Mouse (Mus musculus): Measurements from ENCODE around the gene Steap3.

The Steap3 gene

DNA sequence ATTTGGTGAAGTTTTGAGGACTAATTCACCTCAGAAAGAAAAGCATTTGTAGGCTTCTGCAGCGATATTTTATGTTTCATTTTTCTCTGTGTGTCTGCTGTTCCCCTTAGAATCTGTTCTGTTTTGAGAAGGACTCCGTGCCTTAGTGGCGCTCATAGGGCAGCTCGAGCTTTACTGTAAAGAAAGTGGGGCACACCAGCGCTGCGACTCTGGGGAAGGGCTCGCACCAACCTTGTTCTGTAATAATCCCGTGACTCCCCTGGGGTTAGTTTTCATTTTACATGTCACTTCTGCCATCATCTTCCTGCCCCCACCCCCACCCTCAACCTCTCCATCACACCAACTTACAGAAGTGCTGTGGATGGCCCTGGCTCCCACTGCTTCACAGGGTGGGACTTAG, 95.4 kb downstream of the Steap3 start:
- in situ Hi-C loops (cut with MboI; ENCODE audit: low pct_unique_long_range_greater_than_20kb in 1 of 2, low sequenced_read_pairs in 2 of 2, unreplicated experiment in 1 of 2): loop anchor here in 1 of 2 experiments (25.0 kb wide), 1 partner anchor 360 kb away; no protein-coding TSS in a partner anchor

- in situ Hi-C loops (cut with MboI; ENCODE audit: low pct_unique_long_range_greater_than_20kb in 1 of 2, low sequenced_read_pairs in 2 of 2, unreplicated experiment in 1 of 2): loop anchor here in 1 of 2 experiments (25.0 kb wide), 1 partner anchor 361 kb away; no protein-coding TSS in a partner anchor
Measured at GRCm38 (mm10) chr1:120176313-120176712, 96.2 kb downstream of the Steap3 start.

DNA sequence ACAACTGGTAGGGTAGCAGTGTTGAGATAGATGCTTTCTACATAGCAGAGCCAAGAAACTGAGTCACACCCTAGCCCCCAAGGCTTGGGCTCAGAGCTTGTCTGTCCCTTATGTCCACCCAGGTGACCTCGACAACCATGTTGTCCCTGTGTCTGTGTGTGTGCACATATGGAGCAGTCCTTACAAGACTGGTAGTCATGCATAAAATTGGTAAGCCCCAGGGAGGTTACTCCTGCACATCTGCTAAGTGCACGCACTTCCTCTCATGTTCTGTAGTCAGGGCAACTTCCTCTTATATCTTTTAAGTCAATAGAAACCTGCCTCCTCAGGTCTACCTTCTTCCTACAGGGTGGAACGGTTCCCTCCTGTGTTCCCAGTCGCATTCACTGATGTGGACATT, 97.5 kb downstream of the Steap3 start:
- in situ Hi-C loops (cut with MboI; ENCODE audit: low pct_unique_long_range_greater_than_20kb in 1 of 2, low sequenced_read_pairs in 2 of 2, unreplicated experiment in 1 of 2): loop anchor here in 1 of 2 experiments (25.0 kb wide), 1 partner anchor 362 kb away; no protein-coding TSS in a partner anchor

GRCm38 (mm10) chr1:120171819-120172521, 100.5 kb downstream of the Steap3 start:
- in situ Hi-C loops (cut with MboI; ENCODE audit: low pct_unique_long_range_greater_than_20kb in 1 of 2, low sequenced_read_pairs in 2 of 2, unreplicated experiment in 1 of 2): no loop called here

- in situ Hi-C loops (cut with MboI; ENCODE audit: low pct_unique_long_range_greater_than_20kb in 1 of 2, low sequenced_read_pairs in 2 of 2, unreplicated experiment in 1 of 2): no loop called here
Measured at GRCm38 (mm10) chr1:120170307-120170706, 102.2 kb downstream of the Steap3 start.

GRCm38 (mm10) chr1:120168674-120169073, 103.8 kb downstream of the Steap3 start:
- in situ Hi-C loops (cut with MboI; ENCODE audit: low pct_unique_long_range_greater_than_20kb in 1 of 2, low sequenced_read_pairs in 2 of 2, unreplicated experiment in 1 of 2): no loop called here

- in situ Hi-C loops (cut with MboI; ENCODE audit: low pct_unique_long_range_greater_than_20kb in 1 of 2, low sequenced_read_pairs in 2 of 2, unreplicated experiment in 1 of 2): no loop called here
Measured at GRCm38 (mm10) chr1:120168016-120168415, 104.5 kb downstream of the Steap3 start.

GRCm38 (mm10) chr1:120162616-120163015, 109.9 kb downstream of the Steap3 start:
- in situ Hi-C loops (cut with MboI; ENCODE audit: low pct_unique_long_range_greater_than_20kb in 1 of 2, low sequenced_read_pairs in 2 of 2, unreplicated experiment in 1 of 2): no loop called here

DNA sequence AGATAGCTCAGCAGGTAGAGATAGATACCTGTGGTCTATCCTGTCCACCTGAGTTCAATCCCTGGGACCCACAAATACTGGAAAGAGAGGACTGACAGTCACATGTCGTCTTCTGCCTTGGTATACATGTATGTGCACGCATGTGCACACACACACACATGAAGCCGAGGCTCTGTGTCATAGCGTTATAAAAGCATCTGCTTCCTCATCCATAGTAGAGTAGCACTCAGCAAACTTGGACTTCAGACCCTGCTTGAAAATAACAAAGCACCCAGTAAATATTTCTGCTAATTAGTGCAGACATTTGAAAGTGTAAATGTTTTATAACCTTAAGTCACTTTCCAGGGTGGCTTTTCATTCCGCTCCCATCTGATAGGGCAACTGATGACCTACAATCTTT, 111.0 kb downstream of the Steap3 start:
- in situ Hi-C loops (cut with MboI; ENCODE audit: low pct_unique_long_range_greater_than_20kb in 1 of 2, low sequenced_read_pairs in 2 of 2, unreplicated experiment in 1 of 2): no loop called here

GRCm38 (mm10) chr1:120158474-120159127, 113.9 kb downstream of the Steap3 start:
- in situ Hi-C loops (cut with MboI; ENCODE audit: low pct_unique_long_range_greater_than_20kb in 1 of 2, low sequenced_read_pairs in 2 of 2, unreplicated experiment in 1 of 2): no loop called here

GRCm38 (mm10) chr1:120155325-120155724, 117.2 kb downstream of the Steap3 start:
- in situ Hi-C loops (cut with MboI; ENCODE audit: low pct_unique_long_range_greater_than_20kb in 1 of 2, low sequenced_read_pairs in 2 of 2, unreplicated experiment in 1 of 2): no loop called here

- in situ Hi-C loops (cut with MboI; ENCODE audit: low pct_unique_long_range_greater_than_20kb in 1 of 2, low sequenced_read_pairs in 2 of 2, unreplicated experiment in 1 of 2): no loop called here
Measured at GRCm38 (mm10) chr1:120154232-120154631, 118.3 kb downstream of the Steap3 start.

DNA sequence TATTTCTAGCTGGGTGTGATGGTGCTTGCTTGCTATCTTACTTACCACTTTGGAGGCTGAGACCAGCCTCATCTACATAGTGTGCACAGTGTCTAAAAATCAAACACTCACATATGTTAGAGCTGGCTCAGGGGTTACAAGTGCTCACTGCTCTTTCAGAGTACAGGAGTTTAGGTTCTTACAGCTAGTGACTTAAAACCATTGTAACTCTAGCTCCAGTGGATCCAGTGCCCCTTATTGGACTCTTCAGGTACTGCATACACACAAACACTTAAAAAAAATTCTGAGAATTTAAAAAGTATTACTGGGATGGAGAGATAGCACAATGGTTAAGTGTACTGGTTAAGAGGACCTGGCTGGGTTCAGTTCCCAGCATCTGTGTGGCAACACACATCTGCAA, 125.5 kb downstream of the Steap3 start:
- in situ Hi-C loops (cut with MboI; ENCODE audit: low pct_unique_long_range_greater_than_20kb in 1 of 2, low sequenced_read_pairs in 2 of 2, unreplicated experiment in 1 of 2): loop anchor here in 1 of 2 experiments (10.0 kb wide), 1 partner anchor 112 kb away; no protein-coding TSS in a partner anchor

- in situ Hi-C loops (cut with MboI; ENCODE audit: low pct_unique_long_range_greater_than_20kb in 1 of 2, low sequenced_read_pairs in 2 of 2, unreplicated experiment in 1 of 2): loop anchor here in 1 of 2 experiments (10.0 kb wide), 1 partner anchor 111 kb away; no protein-coding TSS in a partner anchor
Measured at GRCm38 (mm10) chr1:120145527-120146216, 126.8 kb downstream of the Steap3 start.

DNA sequence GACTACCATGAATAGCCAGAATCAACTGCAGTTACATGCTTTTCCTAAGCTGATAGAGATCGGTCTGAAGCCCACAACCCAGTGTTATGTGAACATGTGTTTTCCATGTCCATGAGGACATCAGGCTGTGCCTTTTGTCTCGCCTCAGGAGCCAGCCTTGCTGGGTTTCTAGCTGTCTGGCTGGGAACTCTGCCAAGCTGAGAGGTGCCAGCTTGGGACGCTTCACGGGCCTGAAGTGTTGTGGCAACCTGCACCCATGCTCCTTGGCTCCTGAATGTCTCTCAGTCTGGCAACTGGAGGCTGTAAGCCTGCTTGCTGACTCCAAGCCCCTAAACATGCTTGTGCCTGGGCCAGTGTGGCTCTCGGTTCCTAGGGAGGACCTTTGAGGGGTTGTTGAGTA, 130.0 kb downstream of the Steap3 start:
- in situ Hi-C loops (cut with MboI; ENCODE audit: low pct_unique_long_range_greater_than_20kb in 1 of 2, low sequenced_read_pairs in 2 of 2, unreplicated experiment in 1 of 2): loop anchor here in 1 of 2 experiments (10.0 kb wide), 1 partner anchor 108 kb away; no protein-coding TSS in a partner anchor
